Mouse (Mus musculus) stomach, embryonic 16.5 days (tissue): Measurements from ENCODE around the gene Olfr820. TPM values are rescaled to one million over a fixed set of nuclear protein-coding genes. Genes with fewer than 3 reads are reported as not detected.

Experiments used
- ATAC-seq: fragments of 200-750 bp; cut with Nextera tagmentation; 2 replicates; pipeline ENCODE4 v1.8.0; 2017; ENCODE audit warnings: moderate number of reproducible peaks, moderate TSS enrichment; ENCODE audit not compliant: insufficient read depth, low FRiP score
- H3K27ac ChIP-seq: fragments of 300-500 bp; sonication (generic); 2 replicates; pipeline ENCODE4 v1.5.1; 2014; ENCODE audit warnings: low read length
- H3K27me3 ChIP-seq: fragments of 300-500 bp; sonication (generic); 2 replicates; pipeline ENCODE4 v1.6.1; 2014; ENCODE audit warnings: low read length, control low read depth, mixed read lengths; ENCODE audit not compliant: control insufficient read depth, insufficient read depth
- H3K36me3 ChIP-seq: fragments of 300-500 bp; sonication (generic); 2 replicates; pipeline ENCODE4 v1.6.1; 2014; ENCODE audit warnings: low read length; ENCODE audit not compliant: control insufficient read depth, insufficient read depth
- H3K4me1 ChIP-seq: fragments of 300-500 bp; sonication (generic); 2 replicates; pipeline ENCODE4 v1.6.1; 2014; ENCODE audit warnings: low read length, control low read depth, mixed read lengths; ENCODE audit not compliant: control insufficient read depth, insufficient read depth
- H3K4me2 ChIP-seq: fragments of 300-500 bp; sonication (generic); 2 replicates; pipeline ENCODE4 v1.6.1; 2014; ENCODE audit warnings: low read depth, low read length, mixed read lengths
- H3K4me3 ChIP-seq: fragments of 300-500 bp; sonication (generic); replicated peaks from 2 replicates; pipeline ENCODE4 v1.5.1; 2014; ENCODE audit warnings: mild to moderate bottlenecking, low read length
- H3K9ac ChIP-seq: fragments of 300-500 bp; sonication (generic); 2 replicates; pipeline ENCODE4 v1.6.1; 2014; ENCODE audit warnings: low read length
- H3K9me3 ChIP-seq: fragments of 300-500 bp; sonication (generic); replicated peaks from 2 replicates; pipeline ENCODE4 v1.6.1; 2016; ENCODE audit warnings: low read length, control low read depth; ENCODE audit not compliant: control insufficient read depth
- WGBS: fragments of 180-500 bp; shearing (Covaris S2); extraction: QIAGEN DNeasy Blood & Tissue Kit; methylation state at CpG from one replicate; pipeline ENCODE4 v1.1.7; 2014; 5-methylcytosine and 5-hydroxymethylcytosine counted together
- polyA plus RNA-seq: library from polyadenylated mRNA; unstranded; fragments of >200 nt; fragmentation: Nextera tagmentation; extraction: Ambion mirVana; gene quantifications from 2 replicates; pipeline ENCODE4 v1.2.1, GENCODE M21; 2015

Olfr820 gene
- polyA plus RNA-seq, 1 experiment from 2014 or later: not detected

DNA sequence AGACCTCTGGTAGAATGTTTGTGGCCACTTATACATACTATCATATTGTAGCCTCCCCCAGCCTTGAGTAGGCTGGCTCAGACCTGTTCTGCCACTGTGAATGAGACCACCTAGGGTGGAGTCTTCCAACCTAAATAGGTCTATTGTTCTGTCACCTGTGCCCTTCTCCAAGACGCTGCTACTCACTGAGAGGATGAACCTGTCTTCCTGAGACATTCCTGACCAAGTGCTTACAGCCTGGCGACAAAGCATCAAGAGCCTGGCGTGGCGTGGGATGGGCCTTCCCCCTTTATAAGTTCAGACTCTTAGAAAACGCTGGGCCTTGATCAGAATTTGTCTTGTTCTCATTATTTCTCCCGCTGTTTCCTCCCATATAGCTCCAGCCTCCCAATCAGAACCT is 24.7 kb downstream of the Olfr820 start:
- no peak overlapping the region for H3K4me2 ChIP-seq
- H3K4me3 ChIP-seq: no peak overlapping the region
- H3K4me1 ChIP-seq: no peaks in the 10 kb centered on the region
- H3K9ac ChIP-seq: no peak overlapping the region
- H3K36me3 ChIP-seq: no peaks in the 10 kb centered on the region
- H3K27me3 ChIP-seq: no peaks in the 10 kb centered on the region
- H3K27ac ChIP-seq: no peak overlapping the region
- H3K9me3 ChIP-seq: no peaks in the 10 kb centered on the region
- ATAC-seq: no peak
- 61% methylated on average over 6 of the region's 6 CpGs for WGBS

Other genes with a start within 250 kb of the Olfr820 start
- gene Olfr808, start 247.1 kb upstream of the Olfr820 start, polyA plus RNA-seq: not detected in 2 replicates
- not detected in 2 replicates for gene Olfr809, start 238.0 kb upstream of the Olfr820 start, polyA plus RNA-seq
- not detected in 2 replicates for gene Olfr810, start 217.7 kb upstream of the Olfr820 start, polyA plus RNA-seq
- gene Olfr811, start 208.2 kb upstream of the Olfr820 start, polyA plus RNA-seq: not detected in 2 replicates
- gene Olfr812, start 166.5 kb upstream of the Olfr820 start, polyA plus RNA-seq: not detected in 2 replicates
- not detected in 2 replicates for gene Olfr813, start 157.3 kb upstream of the Olfr820 start, polyA plus RNA-seq
- gene Olfr814, start 132.8 kb upstream of the Olfr820 start, polyA plus RNA-seq: not detected in 2 replicates
- not detected in 2 replicates for gene Olfr815, start 106.8 kb upstream of the Olfr820 start, polyA plus RNA-seq
- gene Olfr816, start 97.0 kb upstream of the Olfr820 start, polyA plus RNA-seq: not detected in 2 replicates
- not detected in 2 replicates for gene Olfr818, start 63.5 kb upstream of the Olfr820 start, polyA plus RNA-seq
- not detected in 2 replicates for gene Olfr819, start 45.4 kb upstream of the Olfr820 start, polyA plus RNA-seq
- not detected in 2 replicates for gene Olfr247, start 36.5 kb upstream of the Olfr820 start, polyA plus RNA-seq
- not detected in 2 replicates for gene Gm10310, start 27.6 kb upstream of the Olfr820 start, polyA plus RNA-seq
- not detected in 2 replicates for gene Olfr821, start 17.7 kb downstream of the Olfr820 start, polyA plus RNA-seq
- not detected in 2 replicates for gene Olfr822, start 58.6 kb downstream of the Olfr820 start, polyA plus RNA-seq
- gene Olfr823, start 102.8 kb downstream of the Olfr820 start, polyA plus RNA-seq: not detected in 2 replicates
- not detected in 2 replicates for gene Olfr824, start 117.4 kb downstream of the Olfr820 start, polyA plus RNA-seq
- not detected in 2 replicates for gene Olfr825, start 154.1 kb downstream of the Olfr820 start, polyA plus RNA-seq
- gene Olfr826, start 171.6 kb downstream of the Olfr820 start, polyA plus RNA-seq: not detected in 2 replicates
- not detected in 2 replicates for gene Olfr827, start 201.8 kb downstream of the Olfr820 start, polyA plus RNA-seq